Mouse (Mus musculus): ENCODE data around the gene Crybb1.

Gene Crybb1

DNA sequence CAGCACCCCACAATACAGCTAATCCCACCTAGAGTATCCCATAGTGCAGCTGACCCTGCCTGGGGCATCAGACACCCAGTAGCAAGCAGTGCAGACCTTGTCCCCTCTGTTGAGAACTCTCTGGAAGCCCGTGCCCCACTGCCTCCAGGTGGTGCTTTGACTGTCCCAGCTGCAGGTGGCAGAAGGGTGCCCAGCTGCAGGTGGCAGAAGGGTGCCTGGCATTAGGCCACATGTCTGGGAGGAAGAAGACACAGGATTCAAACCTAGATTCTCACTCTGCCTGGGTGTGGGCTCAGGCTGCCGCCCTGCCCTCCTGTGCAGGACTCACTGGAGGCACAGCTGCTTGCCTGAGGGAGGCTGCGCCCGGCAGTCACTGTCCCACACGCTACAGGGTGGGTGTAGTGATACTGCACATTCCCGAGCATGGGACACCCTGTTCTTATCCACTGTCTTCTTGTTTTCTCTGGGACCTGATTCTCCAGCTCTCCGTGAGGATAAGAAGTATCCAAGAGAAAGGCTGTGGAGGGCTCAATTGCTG lies 30.0 kb downstream of the Crybb1 start:
- no peak for DNase-seq (ENCODE audit: low read depth, low spot score)

DNA sequence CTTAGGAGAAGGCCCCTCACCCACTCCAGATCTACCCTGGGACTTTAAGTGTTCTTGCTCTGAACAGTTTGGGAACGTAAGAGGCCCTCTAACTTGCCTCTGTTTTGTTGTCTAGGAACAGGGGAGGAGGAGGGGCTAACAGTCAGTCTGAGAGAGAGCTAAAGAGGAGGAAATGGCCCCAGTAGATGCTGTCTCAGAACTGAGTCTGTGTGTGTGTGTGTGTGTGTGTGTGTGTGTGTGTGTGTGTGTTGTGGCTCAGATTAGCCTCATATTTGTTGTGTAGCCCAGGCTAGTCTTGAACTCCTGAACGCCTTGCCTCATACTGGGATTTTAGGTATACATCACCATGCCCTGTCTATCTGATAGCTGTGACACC lies 31.0 kb downstream of the Crybb1 start:
- DNase-seq (ENCODE audit: low read depth, low spot score) = no peak

DNA sequence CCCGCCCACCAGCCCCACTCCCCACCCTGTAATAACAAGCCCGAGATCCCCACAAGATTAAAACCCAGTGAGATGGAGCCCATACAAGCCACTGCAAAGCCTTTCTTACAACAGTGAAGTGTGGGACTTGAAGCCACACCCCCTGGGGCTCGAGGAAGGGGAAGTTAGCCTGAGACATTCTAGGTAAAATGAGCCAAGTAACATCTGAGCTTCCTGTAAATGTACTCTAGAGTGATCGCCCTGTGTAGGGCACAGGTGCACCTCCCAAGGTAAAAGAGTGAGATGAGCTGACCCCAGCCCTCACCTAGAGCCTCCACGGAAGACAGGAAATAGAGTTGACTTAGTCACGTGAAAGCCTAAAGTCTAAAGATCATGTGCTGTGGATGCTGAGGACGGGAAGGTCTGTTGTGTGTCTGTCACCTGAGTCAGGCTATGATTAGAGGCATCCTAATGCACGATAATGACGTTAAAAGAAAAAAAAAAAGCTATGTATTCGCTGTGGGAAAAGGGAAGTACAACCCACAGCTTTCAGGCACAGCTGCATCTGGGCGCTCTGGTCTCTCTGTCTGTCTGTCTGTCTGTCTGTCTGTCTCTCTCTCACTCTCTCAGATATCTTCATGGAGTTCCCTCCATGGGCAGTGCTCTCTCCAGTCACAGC lies 31.5 kb downstream of the Crybb1 start:
- DNase-seq (ENCODE audit: low read depth, low spot score) = no peak

DNA sequence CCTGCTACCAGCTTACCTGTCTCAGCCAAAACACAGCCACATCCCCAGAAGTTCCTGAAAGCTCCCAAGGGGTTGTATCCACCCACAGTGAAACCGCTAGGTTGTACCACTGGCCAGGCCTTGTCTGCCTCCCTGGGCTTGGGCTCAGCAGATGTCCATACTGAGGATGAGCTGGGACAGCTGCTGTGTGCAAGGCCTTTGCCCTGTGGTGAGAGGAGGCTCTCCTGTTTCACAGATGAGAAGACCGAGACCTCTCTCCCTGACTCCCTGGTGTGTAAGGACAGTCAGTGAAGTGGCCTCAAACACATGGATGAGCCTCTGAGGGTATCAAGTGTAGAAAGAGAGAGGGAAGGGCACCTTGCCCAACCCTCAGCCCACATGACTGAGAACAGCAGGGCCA lies 32.0 kb downstream of the Crybb1 start:
- no peak for DNase-seq (ENCODE audit: low read depth, low spot score)

DNA sequence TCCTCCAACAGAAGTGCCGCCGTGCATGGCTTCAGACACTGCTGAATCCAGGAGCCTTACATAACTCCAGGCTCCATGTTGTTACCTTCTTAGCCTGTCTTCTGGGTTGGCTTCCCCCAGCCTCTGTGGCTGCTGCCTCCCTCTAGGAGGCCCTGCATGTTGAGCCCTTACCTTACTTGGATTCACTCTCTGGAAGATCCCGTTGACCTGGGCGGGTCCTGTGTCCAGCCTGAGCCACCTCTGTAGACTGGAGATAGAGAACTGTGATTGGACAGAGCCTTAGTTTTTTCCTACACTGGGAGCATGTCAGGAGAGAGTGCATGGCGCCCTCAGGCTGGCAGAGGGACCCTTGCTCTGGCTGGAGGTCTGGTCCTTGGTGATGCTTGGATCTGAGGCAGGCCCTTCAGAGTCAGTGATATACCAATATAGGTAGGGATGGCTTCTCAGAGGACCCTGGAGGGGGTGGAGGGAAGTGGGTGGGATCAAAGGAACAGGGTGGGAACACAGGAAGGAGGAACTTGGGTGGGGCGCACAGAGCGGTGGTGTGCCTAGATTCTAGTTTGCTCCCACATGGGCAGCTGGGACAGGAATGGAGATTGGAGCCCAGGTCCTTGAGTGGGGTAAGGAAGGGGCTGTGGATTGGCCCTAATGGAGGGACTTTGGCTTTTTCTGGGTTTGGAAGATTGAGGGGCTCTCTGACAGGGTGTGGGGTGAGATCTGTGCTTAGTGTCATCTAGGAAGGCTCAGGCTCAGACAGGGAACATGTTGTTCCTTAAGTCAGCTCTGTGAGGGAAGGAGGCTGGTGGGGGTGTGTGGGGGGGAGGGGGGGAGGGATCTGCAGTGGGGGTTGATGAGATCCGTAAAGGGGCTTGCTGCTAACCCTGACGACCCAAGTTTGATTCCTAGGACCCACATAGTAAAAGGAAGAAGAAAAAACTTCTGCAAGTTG lies 32.9 kb downstream of the Crybb1 start:
- DNase-seq (ENCODE audit: low read depth, low spot score) = no peak

DNA sequence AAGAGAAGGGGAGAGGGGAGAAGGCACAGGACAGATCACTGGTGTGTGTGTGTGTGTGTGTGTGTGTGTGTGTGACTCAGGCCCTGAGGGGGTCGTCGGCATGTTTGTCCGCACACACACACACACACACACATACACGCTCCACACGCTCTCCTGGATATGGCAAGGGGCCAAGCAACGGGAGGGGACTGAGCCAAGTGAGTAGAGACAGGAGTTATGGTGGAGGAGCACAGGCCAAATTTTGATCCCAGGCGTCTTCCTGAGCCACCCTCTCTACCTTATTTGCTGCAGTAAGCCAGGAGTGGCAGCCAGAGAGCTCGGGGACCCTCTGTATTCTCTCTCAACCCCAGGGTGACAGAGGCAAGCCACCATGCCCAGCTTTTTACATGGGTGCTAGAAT lies 33.6 kb downstream of the Crybb1 start:
- DNase-seq (ENCODE audit: low read depth, low spot score) = no peak

DNA sequence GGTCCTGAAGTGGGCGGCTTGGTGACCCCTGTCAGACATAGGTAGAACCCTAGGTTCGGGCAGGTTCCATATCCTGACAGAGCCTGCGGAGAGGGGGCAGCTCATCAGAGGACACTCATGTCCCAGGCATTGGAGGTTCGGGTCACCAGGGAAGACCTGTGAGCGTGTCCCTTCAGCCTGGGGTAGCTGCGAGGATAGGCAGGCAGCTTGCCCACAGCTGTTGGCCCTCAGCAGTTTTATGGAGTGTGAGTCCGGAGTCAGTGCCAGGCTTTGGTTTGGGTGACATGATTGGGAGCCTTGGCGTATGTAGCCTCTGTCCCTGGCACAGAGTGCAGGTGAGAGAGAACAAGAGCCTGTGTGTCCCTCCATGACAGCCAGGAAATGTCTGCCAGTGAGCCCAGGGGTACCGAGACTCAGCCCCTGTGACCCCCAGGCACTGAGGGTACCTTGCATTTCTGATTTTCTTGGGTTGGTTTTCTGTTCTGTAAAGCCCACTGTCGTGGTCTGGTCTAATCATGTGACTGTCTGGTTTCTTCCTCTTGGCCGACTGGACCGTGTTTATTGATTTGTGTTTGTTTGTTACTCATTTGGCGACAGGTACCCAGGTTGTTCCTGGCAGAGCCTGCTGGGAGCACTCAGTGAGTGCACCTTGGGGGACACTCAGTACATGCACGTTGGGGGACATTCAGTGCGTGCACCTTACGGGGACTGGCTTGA lies 34.4 kb downstream of the Crybb1 start:
- peak; percentile 90 for DNase-seq (ENCODE audit: low read depth, low spot score)

DNA sequence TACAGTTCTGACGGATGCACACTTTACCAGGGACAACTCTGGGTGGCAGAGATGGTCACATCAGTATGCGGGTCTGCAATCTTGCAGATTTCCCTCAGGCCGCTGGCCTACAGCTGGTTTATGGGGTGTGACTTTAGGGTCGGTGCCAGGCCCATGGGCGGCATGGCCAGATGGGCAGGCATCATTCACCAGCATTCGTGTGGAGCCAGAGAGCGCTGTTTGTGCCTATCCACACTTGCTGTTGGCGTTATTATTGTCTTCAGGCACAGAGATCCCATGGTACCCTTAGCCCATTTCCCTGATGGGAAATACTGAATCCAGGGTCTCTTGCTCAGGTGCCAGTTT lies 34.9 kb downstream of the Crybb1 start:
- DNase-seq (ENCODE audit: low read depth, low spot score) = no peak

DNA sequence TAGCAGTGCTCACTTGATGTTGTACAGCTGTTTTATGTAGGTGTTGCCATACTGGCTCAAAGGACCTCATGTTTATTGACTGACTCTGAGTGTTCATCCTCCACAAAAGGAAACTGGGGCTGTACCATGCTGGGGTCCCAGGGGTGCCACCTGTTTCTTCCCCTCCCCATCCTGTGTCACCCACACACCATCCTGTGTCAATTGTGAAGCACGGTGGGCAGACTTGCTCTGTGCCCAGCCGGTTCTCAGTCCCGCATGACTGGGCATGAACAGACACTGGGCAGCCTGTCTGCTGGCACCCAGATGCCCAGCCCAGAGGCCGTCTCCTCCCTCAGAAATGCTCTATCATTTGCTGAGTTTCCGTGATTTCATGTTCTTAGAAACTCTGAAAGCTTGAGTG lies 36.3 kb downstream of the Crybb1 start:
- no peak for DNase-seq (ENCODE audit: low read depth, low spot score)

DNA sequence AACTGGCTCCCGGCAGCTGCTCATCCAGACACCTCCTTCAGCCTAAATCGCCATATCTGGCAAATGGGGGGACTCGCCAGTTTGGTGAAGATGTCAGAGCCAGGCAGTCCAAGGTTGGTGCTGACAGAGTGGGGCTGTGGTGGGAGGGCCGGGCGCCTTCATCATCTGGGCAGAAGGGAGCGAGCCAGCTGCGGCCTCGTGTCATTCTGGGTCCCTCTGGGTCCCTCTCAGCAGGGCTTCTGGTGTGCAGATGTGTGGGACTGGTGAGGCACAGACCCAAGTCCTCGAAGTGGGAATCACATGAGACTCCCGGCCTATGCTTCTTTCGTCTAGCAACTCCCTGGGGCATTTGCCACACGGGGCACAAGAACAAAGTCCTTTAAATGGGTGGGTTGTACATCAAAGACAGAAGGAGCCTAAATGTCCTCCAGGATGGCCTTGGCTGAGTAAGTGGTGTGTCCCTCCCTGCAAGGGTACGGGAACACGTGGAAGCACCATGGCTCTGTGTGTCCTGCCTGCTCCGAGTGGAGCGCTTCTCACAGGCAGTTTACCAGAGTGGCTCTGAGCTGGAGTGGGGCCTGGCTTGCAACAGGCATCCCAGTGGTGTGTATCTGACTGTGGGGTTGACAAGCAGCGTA lies 36.8 kb downstream of the Crybb1 start:
- DNase-seq (ENCODE audit: low read depth, low spot score) = no peak

DNA sequence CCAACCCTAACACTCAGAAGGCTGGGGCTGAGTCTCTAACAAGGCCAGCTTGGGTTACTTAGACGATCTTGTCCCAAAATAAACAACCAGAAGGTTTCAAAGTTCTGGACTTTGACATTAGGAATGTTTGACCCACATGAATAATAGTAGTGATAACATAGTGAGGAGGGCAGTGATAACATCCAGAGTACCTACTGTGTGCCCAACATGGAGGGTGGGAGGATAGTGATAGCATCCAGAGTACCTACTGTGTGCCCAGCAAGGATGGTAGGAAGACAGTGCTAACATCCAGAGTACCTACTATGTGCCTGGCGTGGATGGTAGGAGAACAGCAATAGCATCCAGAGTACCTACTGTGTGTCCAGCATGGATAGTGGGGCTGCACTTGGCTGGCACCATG lies 38.2 kb downstream of the Crybb1 start:
- DNase-seq (ENCODE audit: low read depth, low spot score) = no peak

DNA sequence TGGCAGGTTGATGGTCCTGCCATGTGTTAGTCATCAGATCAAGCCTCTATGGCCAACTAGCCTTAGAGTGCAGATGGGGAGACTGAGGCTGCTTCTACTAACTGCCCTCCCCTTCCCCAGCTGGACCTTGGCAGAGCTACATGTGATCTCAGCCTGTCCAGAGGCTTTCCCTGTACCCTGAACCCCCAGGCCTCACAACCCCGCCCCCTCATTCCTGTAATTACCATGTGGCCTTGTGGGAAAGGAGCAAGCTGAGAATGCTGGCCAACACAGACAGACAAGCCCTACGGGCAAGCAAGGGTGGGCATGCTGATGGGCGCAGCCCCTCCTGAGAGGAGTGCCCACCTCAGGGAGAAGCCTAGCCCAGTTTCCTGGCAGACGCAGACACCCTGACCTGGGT lies 39.1 kb downstream of the Crybb1 start:
- no peak for DNase-seq (ENCODE audit: low read depth, low spot score)

DNA sequence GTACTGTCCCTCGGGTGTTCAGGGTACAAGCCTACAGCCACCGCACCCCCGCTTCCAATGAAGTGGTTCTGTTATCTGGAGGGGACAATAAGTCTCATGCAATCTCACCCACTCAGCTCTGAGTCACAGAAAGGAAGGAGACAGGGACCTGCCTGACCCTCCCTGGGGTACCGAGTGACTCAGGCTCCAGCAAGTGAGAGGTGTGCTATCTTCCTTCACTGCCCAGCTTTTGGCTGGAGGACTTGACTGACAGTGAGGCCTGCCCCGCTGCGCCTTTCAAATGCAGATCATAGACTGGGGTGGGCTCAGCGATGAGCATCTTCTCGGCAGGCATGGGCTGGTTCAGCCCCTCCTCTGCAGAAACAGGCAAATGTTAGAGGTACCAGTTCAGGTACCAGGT lies 39.5 kb downstream of the Crybb1 start:
- DNase-seq (ENCODE audit: low read depth, low spot score) = no peak

DNA sequence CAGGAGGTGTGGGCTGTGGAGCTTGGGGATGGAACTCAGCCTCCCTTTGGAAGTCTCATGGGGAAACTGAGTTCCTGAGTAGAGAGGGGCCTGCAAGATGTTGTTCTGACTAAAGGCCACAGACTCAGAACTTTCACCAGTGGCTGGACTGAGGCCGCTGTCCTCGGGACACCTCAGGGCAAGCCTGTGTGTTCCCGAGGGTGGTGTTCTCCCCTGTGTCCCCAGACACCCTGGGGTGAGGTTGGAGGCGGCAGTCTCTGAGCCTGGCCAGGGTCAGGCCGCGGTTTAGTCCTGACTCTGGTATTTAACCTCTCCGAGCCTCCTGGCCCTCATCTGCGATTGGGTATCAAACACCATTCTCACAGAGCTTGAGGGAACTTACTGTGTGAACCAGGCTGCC lies 39.9 kb downstream of the Crybb1 start:
- no peak for DNase-seq (ENCODE audit: low read depth, low spot score)

DNA sequence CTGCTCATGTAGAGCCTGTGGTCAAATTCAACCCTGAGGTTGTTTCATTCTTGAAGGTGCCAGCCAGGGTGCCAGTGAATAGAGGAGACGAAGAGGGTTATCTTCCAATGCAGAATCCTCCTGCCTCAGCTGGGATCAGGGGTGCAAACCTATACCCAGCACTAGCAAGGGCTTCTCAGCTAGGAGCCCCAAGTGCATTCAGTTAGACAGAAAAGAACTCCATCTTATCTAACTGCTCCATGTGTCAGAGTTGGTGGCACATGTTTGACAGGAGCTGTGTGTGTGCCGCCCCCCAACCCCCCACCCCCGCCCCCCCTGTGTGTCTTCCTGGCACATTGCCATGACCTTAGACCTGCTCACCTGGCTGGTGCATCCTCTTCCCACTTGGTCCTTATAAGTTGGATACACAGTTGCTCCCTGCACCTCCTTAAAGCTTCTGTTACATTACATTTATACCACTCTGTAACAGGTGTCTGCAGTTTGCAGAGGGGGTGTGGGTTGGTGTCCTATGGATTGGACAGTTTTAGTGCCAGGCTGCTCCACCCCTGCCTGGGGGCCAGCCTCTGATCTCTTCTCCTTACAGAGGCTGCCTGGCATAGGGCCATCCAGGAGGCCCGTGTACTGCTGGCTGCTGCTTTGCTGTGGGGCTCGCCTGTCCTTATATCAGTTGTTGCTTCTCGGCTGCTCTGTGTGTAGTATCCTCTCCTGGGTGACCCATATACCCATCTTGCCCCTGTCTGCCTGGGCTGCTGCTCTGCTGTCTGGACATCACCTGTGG lies 41.0 kb downstream of the Crybb1 start:
- no peak for DNase-seq (ENCODE audit: low read depth, low spot score)

DNA sequence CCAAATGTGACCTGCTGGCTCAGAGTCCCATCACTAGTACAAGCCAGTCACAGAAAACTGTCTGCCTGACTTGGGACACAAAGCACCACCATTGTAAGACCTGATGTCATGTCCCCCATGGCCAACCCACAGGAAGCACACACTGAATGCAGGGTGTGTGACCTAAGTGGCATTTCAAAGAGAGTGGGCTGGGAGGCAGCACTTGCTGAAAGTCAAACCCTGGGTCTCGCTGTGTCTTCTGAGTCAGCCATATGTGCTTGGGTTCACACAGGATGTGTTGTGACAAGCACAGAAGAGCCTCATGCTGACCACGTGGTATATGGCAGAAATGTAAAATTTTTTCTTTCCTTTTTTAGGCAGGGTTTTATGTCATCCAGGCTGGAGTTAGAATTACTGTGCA lies 41.6 kb downstream of the Crybb1 start:
- DNase-seq (ENCODE audit: low read depth, low spot score) = no peak

DNA sequence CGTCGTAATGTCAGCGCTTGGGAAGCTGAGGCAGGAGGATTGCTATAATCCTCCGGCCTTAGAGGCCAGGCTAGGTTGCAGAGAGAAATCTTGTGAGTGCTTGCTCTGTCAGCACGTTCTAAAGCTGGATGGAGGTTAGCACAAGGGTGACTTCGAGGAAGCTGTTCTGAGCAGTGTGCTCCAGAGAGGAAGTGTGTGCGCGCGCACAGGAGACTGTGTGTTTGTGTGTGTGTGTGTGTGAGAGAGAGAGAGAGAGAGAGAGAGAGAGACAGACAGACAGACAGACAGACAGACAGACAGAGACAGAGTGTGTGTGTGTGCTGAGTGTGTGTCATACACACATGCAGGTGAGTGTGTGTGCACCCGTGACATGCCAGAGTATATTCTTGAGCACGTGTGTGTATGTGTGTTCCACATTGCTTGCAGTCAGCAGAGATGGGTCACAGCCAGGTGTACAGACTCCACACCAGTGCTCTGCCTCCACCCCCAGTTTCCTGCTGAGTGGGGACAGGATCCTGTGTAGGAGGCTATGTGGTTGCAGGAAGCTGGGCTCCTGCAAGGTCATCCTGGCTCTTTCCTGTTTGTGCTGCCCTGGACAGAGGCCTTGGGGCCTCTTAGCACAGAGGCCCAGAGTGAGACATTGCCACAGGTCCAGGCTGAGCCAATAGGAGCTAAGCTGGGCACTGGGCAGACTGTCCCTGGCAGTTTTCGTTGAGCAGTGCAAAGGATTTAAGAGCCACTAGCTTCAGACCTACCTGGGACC lies 42.8 kb downstream of the Crybb1 start:
- no peak for DNase-seq (ENCODE audit: low read depth, low spot score)

DNA sequence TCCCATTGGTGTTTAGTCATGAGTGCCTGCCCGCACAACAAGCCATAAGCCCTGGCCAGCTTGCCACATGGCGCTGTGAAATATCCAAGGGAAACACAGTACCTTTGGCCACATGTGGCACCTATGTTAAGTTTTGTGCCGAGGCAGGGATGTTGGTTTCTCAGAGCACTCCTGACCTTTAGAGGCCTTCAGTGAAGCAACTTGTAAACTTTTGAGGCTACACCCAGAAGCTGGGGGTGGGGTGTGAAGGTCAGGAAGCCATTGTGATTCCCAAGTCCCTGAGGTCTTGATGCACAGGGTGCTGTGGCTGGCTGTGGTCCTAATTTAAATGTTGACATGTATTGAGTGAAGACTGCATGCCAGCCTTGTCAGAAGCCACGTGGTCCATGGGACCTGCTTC lies 43.8 kb downstream of the Crybb1 start:
- no peak for DNase-seq (ENCODE audit: low read depth, low spot score)

DNA sequence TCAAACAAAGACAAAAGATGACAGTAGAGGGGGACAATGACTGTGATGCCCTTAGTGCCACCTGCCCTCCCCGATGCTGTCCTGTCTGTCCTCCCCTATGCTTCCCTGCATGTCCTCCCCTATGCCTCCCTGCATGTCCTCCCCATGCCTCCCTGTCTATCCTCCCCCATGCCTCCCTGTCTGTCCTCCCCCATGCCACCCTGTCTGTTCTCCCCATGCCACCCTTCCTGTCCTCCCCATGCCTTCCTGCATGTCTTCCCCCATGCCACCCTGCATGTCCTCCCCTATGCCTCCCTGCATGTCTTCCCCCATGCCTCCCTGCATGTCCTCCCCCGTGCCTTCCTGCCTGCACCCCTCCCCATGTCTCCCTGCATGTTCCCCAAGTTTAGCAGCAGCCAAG lies 44.5 kb downstream of the Crybb1 start:
- DNase-seq (ENCODE audit: low read depth, low spot score) = no peak

DNA sequence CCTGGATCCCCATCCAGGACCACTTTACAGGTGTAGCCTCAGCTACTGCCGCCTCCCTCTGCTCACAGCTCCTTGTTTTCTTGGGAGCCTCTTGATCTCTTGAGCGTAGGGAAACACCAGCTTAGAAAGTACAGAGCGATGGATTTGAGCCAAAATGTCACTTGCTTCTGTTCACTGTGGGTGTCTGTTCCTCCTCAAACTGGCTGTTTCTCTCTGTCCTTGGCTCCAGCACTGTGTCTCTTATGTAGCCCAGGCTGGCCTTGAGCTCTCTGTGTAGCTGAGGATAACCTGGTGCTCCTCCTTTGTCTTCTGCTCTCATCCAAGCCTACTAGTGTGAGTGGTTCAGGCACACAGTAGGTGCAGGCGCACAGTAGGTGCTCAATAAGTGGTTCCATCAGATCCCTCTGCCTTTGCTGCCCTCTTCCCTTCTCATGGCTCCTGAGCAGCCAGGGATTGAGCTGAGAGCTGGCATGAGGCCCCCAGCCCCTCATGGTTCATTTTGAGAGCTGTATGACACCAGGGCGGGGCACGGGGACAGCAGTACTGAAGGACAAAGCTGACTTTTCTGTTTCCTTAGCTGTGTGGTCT lies 45.2 kb downstream of the Crybb1 start:
- no peak for DNase-seq (ENCODE audit: low read depth, low spot score)

Measured in skeletal muscle tissue, adult 2 months (tissue).